Mouse (Mus musculus): ENCODE data around the gene Ttn. TPM values are rescaled to one million over a fixed set of nuclear protein-coding genes. Genes with fewer than 3 reads are reported as not detected.

Gene Ttn
- polyA plus RNA-seq, 1 experiment from 2014 or later, result 706 TPM

DNA sequence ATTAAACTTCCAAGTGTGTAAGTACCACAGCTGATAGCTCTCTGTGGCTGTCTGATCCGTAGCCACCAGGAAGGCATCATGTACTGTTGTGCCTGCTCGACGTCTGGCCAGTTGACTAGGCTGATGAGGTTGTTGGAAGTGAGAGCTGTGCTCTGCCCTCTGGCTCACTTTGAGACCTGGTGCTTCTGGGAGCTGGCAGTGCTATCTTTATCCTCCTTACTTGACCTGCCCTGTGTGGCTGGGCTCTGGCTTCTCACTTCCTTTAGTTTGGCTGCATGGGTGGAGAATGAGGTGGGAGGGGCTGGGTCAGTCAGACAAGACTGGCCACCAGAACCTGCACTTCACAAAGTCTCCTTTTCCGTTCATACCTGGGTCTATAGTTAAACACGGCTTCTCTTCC is 16.0 kb upstream of the Ttn start:
- WGBS, result 27% methylated on average over 5 of the region's 5 CpGs
- peak; percentile 72; the same call in 1 of the 2 replicates for ATAC-seq (ENCODE audit: insufficient number of reproducible peaks, insufficient read depth, low FRiP score, low read depth)
- H3K27ac ChIP-seq (replicated peaks in 1 of 2; ENCODE audit: control insufficient read depth in 1 of 2, insufficient read depth in 1 of 2, low read depth in 2 of 2, low read length in 2 of 2), result peak overlapping the region in 1 of 2 experiments; percentile 66; a peak in 2 of 4 replicates

DNA sequence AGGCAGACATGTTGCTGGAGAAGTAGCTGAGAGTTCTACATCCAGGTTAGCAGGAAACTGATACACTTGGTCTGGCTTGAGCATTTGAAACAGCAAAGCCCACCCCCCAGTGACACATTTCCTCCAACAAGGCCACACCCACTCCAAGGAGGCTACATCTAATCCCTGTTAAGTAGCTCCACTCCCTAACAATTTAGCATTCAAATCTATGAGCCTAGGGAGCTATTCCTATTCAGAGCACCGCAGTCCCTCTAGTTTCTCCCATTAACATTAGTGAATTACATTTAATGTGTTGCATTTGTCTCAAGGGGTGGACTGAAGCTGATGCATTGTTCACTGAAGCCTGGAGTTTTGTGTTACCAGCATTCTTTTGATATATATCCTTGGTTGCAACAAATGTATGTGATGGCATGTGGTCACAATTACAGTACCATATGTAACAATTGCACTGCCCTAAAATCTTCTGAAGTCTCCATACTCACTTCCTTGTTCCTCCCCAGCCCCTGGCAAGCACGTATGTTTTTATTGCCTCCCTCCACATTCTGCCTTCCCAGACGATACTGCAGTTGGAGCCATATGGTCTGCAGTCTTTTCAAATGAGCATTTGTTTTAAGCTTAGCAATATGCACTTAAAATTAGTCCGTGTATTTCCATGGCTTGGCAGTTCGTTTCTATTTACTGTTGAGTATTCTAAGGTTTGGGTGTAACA is 10.3 kb upstream of the Ttn start:
- WGBS, result 79% methylated on average over 5 of the region's 5 CpGs
- Histone ChIP-seq H3K4me1 (ENCODE audit: control insufficient read depth in 2 of 2, insufficient read depth in 2 of 2, low read length in 2 of 2) (no peaks in the 10 kb centered on the region), H3K9me3 (ENCODE audit: control insufficient read depth, low read length) (no peaks in the 10 kb centered on the region), H3K27me3 (ENCODE audit: control insufficient read depth, insufficient read depth, low read length) (no peaks in the 10 kb centered on the region), H3K4me3 (ENCODE audit: control insufficient read depth in 1 of 2, insufficient read depth in 1 of 2, low read depth in 1 of 2, low read length in 2 of 2) (no peak overlapping the region), H3K36me3 (ENCODE audit: control insufficient read depth, insufficient read depth, low read length) (no peaks in the 10 kb centered on the region), H3K27ac (replicated peaks in 1 of 2; ENCODE audit: control insufficient read depth in 1 of 2, insufficient read depth in 1 of 2, low read depth in 2 of 2, low read length in 2 of 2) (no peak overlapping the region), H3K4me2 (ENCODE audit: low read length) (no peak overlapping the region), H3K9ac (ENCODE audit: low read length) (no peak overlapping the region)
- ATAC-seq (ENCODE audit: insufficient number of reproducible peaks, insufficient read depth, low FRiP score, low read depth), result no peak

More for the DNA sequence above, 16.0 kb upstream of the Ttn start:
- Histone ChIP-seq H3K4me1 (ENCODE audit: control insufficient read depth in 2 of 2, insufficient read depth in 2 of 2, low read length in 2 of 2) (peaks cover 2 to 4% of the 10 kb centered on the region in 2 experiments; a peak in 2 of 4 replicates), H3K4me2 (ENCODE audit: low read length) (no peak overlapping the region), H3K36me3 (ENCODE audit: control insufficient read depth, insufficient read depth, low read length) (no peaks in the 10 kb centered on the region), H3K27me3 (ENCODE audit: control insufficient read depth, insufficient read depth, low read length) (no peaks in the 10 kb centered on the region), H3K9me3 (ENCODE audit: control insufficient read depth, low read length) (no peaks in the 10 kb centered on the region), H3K9ac (ENCODE audit: low read length) (no peak overlapping the region), H3K4me3 (ENCODE audit: control insufficient read depth in 1 of 2, insufficient read depth in 1 of 2, low read depth in 1 of 2, low read length in 2 of 2) (no peak overlapping the region)

DNA sequence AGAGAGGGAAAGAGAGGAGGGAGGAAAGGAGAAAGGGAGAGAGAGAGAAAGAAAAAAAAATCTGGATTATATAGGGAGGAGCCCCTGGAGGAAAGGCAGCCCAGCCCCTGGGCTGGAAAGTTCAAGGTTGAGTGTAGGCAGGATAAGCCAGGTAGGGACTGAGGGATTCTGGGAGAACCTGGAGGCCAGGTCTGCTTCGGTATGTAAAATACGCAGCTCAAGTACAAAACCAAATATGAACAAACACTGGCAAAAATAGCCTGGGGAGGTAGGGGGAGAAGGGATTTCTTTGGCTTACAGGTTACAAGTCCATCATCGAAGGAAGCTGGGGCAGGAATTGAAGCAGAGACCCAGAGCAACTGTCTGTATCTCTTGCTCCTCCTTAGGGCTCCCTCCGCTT is 5.0 kb upstream of the Ttn start:
- peaks cover 8 to 13% of the 10 kb centered on the region in 2 experiments for H3K4me1 ChIP-seq (ENCODE audit: control insufficient read depth in 2 of 2, insufficient read depth in 2 of 2, low read length in 2 of 2)
- no peak overlapping the region for H3K27ac ChIP-seq (replicated peaks in 1 of 2; ENCODE audit: control insufficient read depth in 1 of 2, insufficient read depth in 1 of 2, low read depth in 2 of 2, low read length in 2 of 2)
- no peak overlapping the region for H3K4me2 ChIP-seq (ENCODE audit: low read length)
- H3K9ac ChIP-seq (ENCODE audit: low read length), result no peak overlapping the region
- no peak overlapping the region for H3K4me3 ChIP-seq (ENCODE audit: control insufficient read depth in 1 of 2, insufficient read depth in 1 of 2, low read depth in 1 of 2, low read length in 2 of 2)
- H3K36me3 ChIP-seq (ENCODE audit: control insufficient read depth, insufficient read depth, low read length), result no peaks in the 10 kb centered on the region
- H3K27me3 ChIP-seq (ENCODE audit: control insufficient read depth, insufficient read depth, low read length), result no peaks in the 10 kb centered on the region
- 78% methylated on average over 4 of the region's 4 CpGs for WGBS
- no peak for ATAC-seq (ENCODE audit: insufficient number of reproducible peaks, insufficient read depth, low FRiP score, low read depth)
- H3K9me3 ChIP-seq (ENCODE audit: control insufficient read depth, low read length), result no peaks in the 10 kb centered on the region

DNA sequence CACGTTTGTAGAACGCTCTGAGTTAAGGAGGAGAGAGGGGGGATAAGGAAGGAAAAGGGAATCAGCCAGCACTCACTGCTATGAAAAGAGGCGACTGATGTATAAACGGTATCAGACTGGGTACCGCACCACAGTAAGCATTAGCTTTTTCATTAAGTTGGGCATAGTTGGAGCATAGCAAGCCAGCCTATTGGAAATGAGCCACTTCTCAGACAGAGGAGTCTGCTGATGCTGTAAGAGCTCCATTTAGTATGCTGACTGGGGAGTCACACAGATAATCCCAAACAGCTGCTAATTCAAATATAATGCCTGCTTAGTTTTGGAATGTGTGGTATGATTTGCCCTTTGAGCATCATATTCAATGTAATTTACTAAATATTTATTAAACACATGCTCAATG is 2.0 kb upstream of the Ttn start:
- H3K4me2 ChIP-seq (ENCODE audit: low read length), result peak overlapping the region; percentile 66
- peaks cover 12% of the 10 kb centered on the region for H3K36me3 ChIP-seq (ENCODE audit: control insufficient read depth, insufficient read depth, low read length)
- H3K27me3 ChIP-seq (ENCODE audit: control insufficient read depth, insufficient read depth, low read length), result no peaks in the 10 kb centered on the region
- no peak overlapping the region for H3K4me3 ChIP-seq (ENCODE audit: control insufficient read depth in 1 of 2, insufficient read depth in 1 of 2, low read depth in 1 of 2, low read length in 2 of 2)
- no peak overlapping the region for H3K9ac ChIP-seq (ENCODE audit: low read length)
- H3K4me1 ChIP-seq (ENCODE audit: control insufficient read depth in 2 of 2, insufficient read depth in 2 of 2, low read length in 2 of 2), result peaks cover 8 to 13% of the 10 kb centered on the region in 2 experiments
- H3K27ac ChIP-seq (replicated peaks in 1 of 2; ENCODE audit: control insufficient read depth in 1 of 2, insufficient read depth in 1 of 2, low read depth in 2 of 2, low read length in 2 of 2), result peak overlapping the region; percentile 74 to 99
- WGBS, result 43% methylated on average over 5 of the region's 5 CpGs
- no peaks in the 10 kb centered on the region for H3K9me3 ChIP-seq (ENCODE audit: control insufficient read depth, low read length)
- no peak for ATAC-seq (ENCODE audit: insufficient number of reproducible peaks, insufficient read depth, low FRiP score, low read depth)

DNA sequence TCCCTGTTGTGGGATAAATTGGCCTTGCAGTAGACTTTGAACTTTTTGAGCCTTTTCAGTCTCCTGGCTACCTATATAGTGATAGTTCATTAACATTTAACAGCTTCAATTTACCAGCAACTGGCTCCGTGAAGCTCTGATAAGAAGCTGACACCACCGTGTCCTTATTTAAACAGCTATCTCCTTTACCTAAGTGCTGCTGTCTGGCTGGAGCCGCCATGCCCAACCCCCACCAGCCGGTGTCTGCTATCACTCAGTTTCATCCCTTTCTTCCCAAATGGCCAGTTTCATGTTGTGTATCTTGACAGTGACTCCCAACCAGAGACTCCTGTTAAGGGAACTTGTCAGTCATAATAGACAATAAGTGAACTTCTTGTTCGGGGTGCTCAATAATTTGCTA is 1.3 kb upstream of the Ttn start:
- ATAC-seq (ENCODE audit: insufficient number of reproducible peaks, insufficient read depth, low FRiP score, low read depth), result no peak
- Histone ChIP-seq H3K9me3 (ENCODE audit: control insufficient read depth, low read length) (no peaks in the 10 kb centered on the region), H3K4me1 (ENCODE audit: control insufficient read depth in 2 of 2, insufficient read depth in 2 of 2, low read length in 2 of 2) (peaks cover 8 to 13% of the 10 kb centered on the region in 2 experiments), H3K4me3 (ENCODE audit: control insufficient read depth in 1 of 2, insufficient read depth in 1 of 2, low read depth in 1 of 2, low read length in 2 of 2) (peak overlapping the region in 1 of 2 experiments; percentile 9; a peak in 2 of 4 replicates), H3K27ac (replicated peaks in 1 of 2; ENCODE audit: control insufficient read depth in 1 of 2, insufficient read depth in 1 of 2, low read depth in 2 of 2, low read length in 2 of 2) (peak overlapping the region; percentile 74 to 99), H3K9ac (ENCODE audit: low read length) (peak overlapping the region; percentile 66), H3K36me3 (ENCODE audit: control insufficient read depth, insufficient read depth, low read length) (peaks cover 12% of the 10 kb centered on the region), H3K27me3 (ENCODE audit: control insufficient read depth, insufficient read depth, low read length) (no peaks in the 10 kb centered on the region), H3K4me2 (ENCODE audit: low read length) (peak overlapping the region; percentile 66)
- WGBS, result 14% methylated on average over 5 of the region's 5 CpGs

DNA sequence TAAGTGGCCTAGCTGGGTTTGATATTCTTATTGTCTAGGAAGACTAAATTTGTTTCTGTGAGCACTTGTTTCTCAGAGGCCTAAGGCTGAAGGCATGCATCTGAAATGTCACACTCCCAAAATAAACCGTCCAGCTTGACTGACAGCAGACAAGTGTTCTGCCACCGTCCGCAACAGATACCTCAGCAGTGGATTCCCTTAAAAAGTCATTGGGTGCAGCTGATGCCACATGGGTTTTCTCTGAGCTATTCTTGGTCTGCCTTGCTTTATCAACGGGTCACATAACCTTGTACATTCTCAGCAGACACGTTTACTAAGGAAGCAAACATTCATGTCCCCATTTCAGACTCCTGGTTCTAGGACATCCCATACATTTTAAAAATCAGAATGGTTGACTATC is 630 bp downstream of the Ttn start:
- H3K9me3 ChIP-seq (ENCODE audit: control insufficient read depth, low read length), result no peaks in the 10 kb centered on the region
- H3K27me3 ChIP-seq (ENCODE audit: control insufficient read depth, insufficient read depth, low read length), result no peaks in the 10 kb centered on the region
- WGBS, result 28% methylated on average over 5 of the region's 5 CpGs
- peak overlapping the region; percentile 91 for H3K9ac ChIP-seq (ENCODE audit: low read length)
- no peak overlapping the region for H3K4me2 ChIP-seq (ENCODE audit: low read length)
- H3K36me3 ChIP-seq (ENCODE audit: control insufficient read depth, insufficient read depth, low read length), result peaks cover 30% of the 10 kb centered on the region
- peaks cover 14 to 21% of the 10 kb centered on the region in 2 experiments for H3K4me1 ChIP-seq (ENCODE audit: control insufficient read depth in 2 of 2, insufficient read depth in 2 of 2, low read length in 2 of 2)
- H3K4me3 ChIP-seq (ENCODE audit: control insufficient read depth in 1 of 2, insufficient read depth in 1 of 2, low read depth in 1 of 2, low read length in 2 of 2), result peak overlapping the region; percentile 63 to 88
- ATAC-seq (ENCODE audit: insufficient number of reproducible peaks, insufficient read depth, low FRiP score, low read depth), result peak; percentile 76
- H3K27ac ChIP-seq (replicated peaks in 1 of 2; ENCODE audit: control insufficient read depth in 1 of 2, insufficient read depth in 1 of 2, low read depth in 2 of 2, low read length in 2 of 2), result peak overlapping the region; percentile 99 to 100

DNA sequence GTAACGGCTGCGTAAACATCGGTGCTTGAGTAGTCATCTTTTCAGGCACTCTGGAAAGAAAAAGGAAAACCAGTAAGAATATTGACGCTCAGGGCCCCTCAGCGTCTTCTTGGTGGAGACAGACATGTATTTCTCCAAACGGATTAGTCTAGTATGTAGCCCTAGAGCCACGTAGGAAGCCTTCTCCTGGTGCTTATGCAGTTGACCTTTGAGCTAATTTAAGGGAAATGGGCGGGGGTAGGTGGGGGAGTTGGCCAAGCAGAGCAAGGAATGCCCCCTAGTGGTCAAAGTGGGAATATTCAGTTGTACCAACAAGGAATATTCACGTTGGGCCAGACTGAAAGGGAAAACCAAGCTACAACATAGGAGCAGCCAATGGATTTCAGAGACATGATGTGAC is 2.2 kb downstream of the Ttn start:
- WGBS, result 24% methylated on average over 9 of the region's 9 CpGs
- no peaks in the 10 kb centered on the region for H3K9me3 ChIP-seq (ENCODE audit: control insufficient read depth, low read length)
- H3K27ac ChIP-seq (replicated peaks in 1 of 2; ENCODE audit: control insufficient read depth in 1 of 2, insufficient read depth in 1 of 2, low read depth in 2 of 2, low read length in 2 of 2), result peak overlapping the region; percentile 95 to 98
- peak overlapping the region; percentile 63 to 83 for H3K4me3 ChIP-seq (ENCODE audit: control insufficient read depth in 1 of 2, insufficient read depth in 1 of 2, low read depth in 1 of 2, low read length in 2 of 2)
- H3K4me2 ChIP-seq (ENCODE audit: low read length), result peak overlapping the region; percentile 71
- H3K27me3 ChIP-seq (ENCODE audit: control insufficient read depth, insufficient read depth, low read length), result no peaks in the 10 kb centered on the region
- ATAC-seq (ENCODE audit: insufficient number of reproducible peaks, insufficient read depth, low FRiP score, low read depth), result no peak
- H3K4me1 ChIP-seq (ENCODE audit: control insufficient read depth in 2 of 2, insufficient read depth in 2 of 2, low read length in 2 of 2), result peaks cover 14 to 24% of the 10 kb centered on the region in 2 experiments
- H3K9ac ChIP-seq (ENCODE audit: low read length), result peak overlapping the region; percentile 91
- H3K36me3 ChIP-seq (ENCODE audit: control insufficient read depth, insufficient read depth, low read length), result peaks cover 46% of the 10 kb centered on the region
